ENCODE assay signal across 26 mouse cellular contexts in genomic region chr16:23496245-23496924, GRCm38 (mm10). TPM values are rescaled to one million over a fixed set of nuclear protein-coding genes. Genes with fewer than 3 reads are reported as not detected.
DNase-seq lines count a peak whose midpoint lies in the region; ATAC-seq and TF ChIP-seq lines count a peak whose summit lies in the region.
"Had no signal": no experiment of that assay in that cellular context is flagged by ENCODE, and none has a peak within 500 bp of the region (broad histone marks: within the 10 kb centered on the region; RNA-seq: fewer than 3 reads in every experiment).

No protein-coding gene starts in this region.

- H3K27me3 ChIP-seq in hindbrain, embryonic 11.5 days (ENCODE audit: control insufficient read depth, insufficient read depth, low read length), result no peaks in the 10 kb centered on the region
- H3K27me3 ChIP-seq in hindbrain, embryonic 10.5 days (ENCODE audit: insufficient read depth, poor library complexity, severe bottlenecking), result peaks cover 53% of the 10 kb centered on the region
- H3K27me3 ChIP-seq in liver, adult 2 months (ENCODE audit: control insufficient read depth, insufficient read depth, low read length), result no peaks in the 10 kb centered on the region
- H3K27me3 ChIP-seq in liver, embryonic 12.5 days (replicated peaks), result no peaks in the 10 kb centered on the region; the same call in 1 of the 2 replicates
- H3K27me3 ChIP-seq in neural tube, embryonic 12.5 days (replicated peaks), result no peaks in the 10 kb centered on the region
- H3K27me3 ChIP-seq: limb, embryonic 12.5 days; liver, embryonic 15.5 days; lung, embryonic 15.5 days; midbrain, embryonic 15.5 days; stomach, embryonic 15.5 days had no signal

- no peak overlapping the region for H3K4me3 ChIP-seq in hindbrain, embryonic 11.5 days (ENCODE audit: low read depth, low read length)
- no peak overlapping the region for H3K4me3 ChIP-seq in hindbrain, embryonic 10.5 days
- H3K4me3 ChIP-seq in liver, adult 2 months (ENCODE audit: insufficient read depth, low read depth, low read length), result no peak overlapping the region
- H3K4me3 ChIP-seq in liver, embryonic 12.5 days, result no peak overlapping the region
- no peak overlapping the region for H3K4me3 ChIP-seq in neural tube, embryonic 12.5 days
- H3K4me3 ChIP-seq in cortical plate, adult 2 months (ENCODE audit: insufficient read depth, low read length), result no peak overlapping the region
- H3K4me3 ChIP-seq: forebrain, embryonic 13.5 days; limb, embryonic 12.5 days; liver, embryonic 15.5 days; lung, embryonic 15.5 days; midbrain, embryonic 15.5 days; stomach, embryonic 15.5 days had no signal

- no peak for TF ChIP-seq CTCF in liver, adult 2 months (IDR thresholded peaks at IDR 0.05; ENCODE audit: low read depth, low read length)
- no peak for TF ChIP-seq CTCF in cortical plate, adult 2 months (IDR thresholded peaks at IDR 0.05; ENCODE audit: extremely low read depth, insufficient read depth, low read length)

- H3K9ac ChIP-seq in hindbrain, embryonic 11.5 days (ENCODE audit: low read depth, low read length), result no peak overlapping the region
- 0 out of 2 replicates have a peak overlapping the region, but pooled peaks have one; percentile 10 for H3K9ac ChIP-seq in liver, adult 2 months (ENCODE audit: low read depth, low read length)
- no peak overlapping the region for H3K9ac ChIP-seq in liver, embryonic 12.5 days
- H3K9ac ChIP-seq in neural tube, embryonic 12.5 days, result no peak overlapping the region
- H3K9ac ChIP-seq: forebrain, embryonic 13.5 days; limb, embryonic 12.5 days; liver, embryonic 15.5 days; lung, embryonic 15.5 days; midbrain, embryonic 15.5 days; stomach, embryonic 15.5 days had no signal

- no peak for TF ChIP-seq POLR2A in liver, adult 2 months (IDR thresholded peaks at IDR 0.05; ENCODE audit: extremely low read depth, insufficient read depth, low read length)
- no peak for TF ChIP-seq POLR2A in cortical plate, adult 2 months (IDR thresholded peaks at IDR 0.05; ENCODE audit: extremely low read depth, insufficient read depth, low read length)

- ATAC-seq in hindbrain, embryonic 11.5 days (ENCODE audit: low FRiP score), result 0 out of 2 replicates have a peak, but pooled peaks have one; percentile 58
- ATAC-seq in liver, embryonic 12.5 days, result no peak
- ATAC-seq in neural tube, embryonic 12.5 days (ENCODE audit: low FRiP score, low read depth), result peak; percentile 57; the same call in 1 of the 2 replicates
- ATAC-seq: forebrain, embryonic 13.5 days; midbrain, embryonic 15.5 days had no signal

- H3K9me3 ChIP-seq in hindbrain, embryonic 11.5 days (ENCODE audit: control insufficient read depth, low read length), result no peaks in the 10 kb centered on the region
- H3K9me3 ChIP-seq in hindbrain, embryonic 10.5 days, result no peaks in the 10 kb centered on the region
- no peaks in the 10 kb centered on the region for H3K9me3 ChIP-seq in liver, embryonic 12.5 days (replicated peaks)
- H3K9me3 ChIP-seq in neural tube, embryonic 12.5 days, result no peaks in the 10 kb centered on the region
- H3K9me3 ChIP-seq: forebrain, embryonic 13.5 days; limb, embryonic 12.5 days; liver, embryonic 15.5 days; lung, embryonic 15.5 days; midbrain, embryonic 15.5 days; stomach, embryonic 15.5 days had no signal

- H3K79me2 ChIP-seq in liver, adult 2 months (ENCODE audit: control insufficient read depth, insufficient read depth, low read length), result no peaks in the 10 kb centered on the region

- no peak for DNase-seq in hindbrain, embryonic 11.5 days (ENCODE audit: low spot score)
- no peak for DNase-seq in hindbrain, embryonic 10.5 days (ENCODE audit: low spot score)
- peak; percentile 72 for DNase-seq in liver, adult 2 months (ENCODE audit: extremely low read depth, low read depth, low spot score)
- DNase-seq in neural tube, embryonic 10.5 days (ENCODE audit: extremely low spot score, low spot score), result no peak
- DNase-seq in urinary bladder, adult 18-20 months (ENCODE audit: low spot score in 2 of 2), result no peak
- DNase-seq: adrenal gland, postnatal 25 days; B cell, adult 2 months; cerebellum, adult 2 months; cerebellum, postnatal 25 days; gastrocnemius, postnatal 14 days; heart, adult 18-20 months; heart, postnatal 36 days; kidney, adult 8-10 months; kidney, postnatal 4 days; right cerebral cortex, postnatal 25 days had no signal

- no peak overlapping the region for H3K27ac ChIP-seq in hindbrain, embryonic 11.5 days (ENCODE audit: low read depth, low read length)
- no peak overlapping the region for H3K27ac ChIP-seq in hindbrain, embryonic 10.5 days
- H3K27ac ChIP-seq in liver, adult 2 months (replicated peaks; ENCODE audit: insufficient read depth, low read depth, low read length), result peak overlapping the region; percentile 76
- no peak overlapping the region for H3K27ac ChIP-seq in liver, embryonic 12.5 days
- H3K27ac ChIP-seq in neural tube, embryonic 12.5 days, result no peak overlapping the region
- H3K27ac ChIP-seq in cortical plate, adult 2 months (ENCODE audit: insufficient read depth, low read length), result 0 out of 2 replicates have a peak overlapping the region, but pooled peaks have one; percentile 17
- H3K27ac ChIP-seq: forebrain, embryonic 13.5 days; limb, embryonic 12.5 days; macrophage; midbrain, embryonic 15.5 days; stomach, embryonic 15.5 days had no signal

- no peak overlapping the region for H3K4me2 ChIP-seq in hindbrain, embryonic 11.5 days (replicated peaks; ENCODE audit: low read depth, low read length)
- no peak overlapping the region for H3K4me2 ChIP-seq in liver, embryonic 12.5 days
- H3K4me2 ChIP-seq in neural tube, embryonic 12.5 days (replicated peaks), result no peak overlapping the region
- H3K4me2 ChIP-seq: forebrain, embryonic 13.5 days; limb, embryonic 12.5 days; liver, embryonic 15.5 days; lung, embryonic 15.5 days; midbrain, embryonic 15.5 days; stomach, embryonic 15.5 days had no signal

- WGBS in hindbrain, embryonic 11.5 days, result 63% methylated on average over 8 of the region's 8 CpGs
- WGBS in hindbrain, embryonic 10.5 days, result 60% methylated on average over 8 of the region's 8 CpGs
- 38% methylated on average over 8 of the region's 8 CpGs for WGBS in liver, adult 2 months
- 53% methylated on average over 8 of the region's 8 CpGs for WGBS in liver, embryonic 12.5 days (ENCODE audit: insufficient replicate concordance)
- 67% methylated on average over 8 of the region's 8 CpGs for WGBS in neural tube, embryonic 12.5 days

- peaks cover 4% of the 10 kb centered on the region for H3K4me1 ChIP-seq in hindbrain, embryonic 11.5 days (replicated peaks; ENCODE audit: control insufficient read depth, insufficient read depth, low read length)
- peaks cover 31% of the 10 kb centered on the region for H3K4me1 ChIP-seq in hindbrain, embryonic 10.5 days (replicated peaks)
- H3K4me1 ChIP-seq in liver, adult 2 months (ENCODE audit: control insufficient read depth, insufficient read depth, low read length), result peaks cover 44% of the 10 kb centered on the region
- H3K4me1 ChIP-seq in liver, embryonic 12.5 days, result peaks cover 41% of the 10 kb centered on the region
- H3K4me1 ChIP-seq in neural tube, embryonic 12.5 days, result peaks cover 18% of the 10 kb centered on the region; the same call in 1 of the 2 replicates
- peaks cover 4% of the 10 kb centered on the region for H3K4me1 ChIP-seq in cortical plate, adult 2 months (ENCODE audit: control insufficient read depth, insufficient read depth, low read length)

- H3K36me3 ChIP-seq in hindbrain, embryonic 11.5 days (ENCODE audit: control insufficient read depth, insufficient read depth, low read length), result no peaks in the 10 kb centered on the region
- no peaks in the 10 kb centered on the region for H3K36me3 ChIP-seq in hindbrain, embryonic 10.5 days
- H3K36me3 ChIP-seq in liver, adult 2 months (ENCODE audit: control insufficient read depth, insufficient read depth, low read length), result peaks cover 37% of the 10 kb centered on the region
- H3K36me3 ChIP-seq in liver, embryonic 12.5 days, result peaks cover 15% of the 10 kb centered on the region
- peaks cover 32% of the 10 kb centered on the region for H3K36me3 ChIP-seq in neural tube, embryonic 12.5 days
- H3K36me3 ChIP-seq: limb, embryonic 12.5 days; liver, embryonic 15.5 days; lung, embryonic 15.5 days; midbrain, embryonic 15.5 days; stomach, embryonic 15.5 days had no signal

RNA-seq across cellular contexts. Expression of gene Rtp4, which starts 23.7 kb away (rescaled TPM):
- polyA plus RNA-seq in hindbrain, embryonic 11.5 days (2014; fragmentation: Nextera tagmentation; extraction: Ambion mirVana), result 2.7 and 3.1 TPM in 2 replicates
- 1.2 and 1.5 TPM in 2 replicates for polyA plus RNA-seq in hindbrain, embryonic 10.5 days (2016; fragmentation: Nextera tagmentation; extraction: Ambion mirVana)
- 11.3 and 16.9 TPM in 2 replicates for total RNA-seq in liver, adult 2 months (2014; rRNA removed)
- 14.2 and 25.2 TPM in 2 replicates for polyA plus RNA-seq in liver, adult 2 months (2012; rRNA removed)
- polyA plus RNA-seq in liver, embryonic 12.5 days (2016; fragmentation: Nextera tagmentation; extraction: Ambion mirVana), result 4.3 and 4.9 TPM in 2 replicates
- 2.0 and 2.2 TPM in 2 replicates for polyA plus RNA-seq in neural tube, embryonic 12.5 days (2016; fragmentation: Nextera tagmentation; extraction: Ambion mirVana)
- 7.4 and 9.8 TPM in 2 replicates for polyA plus RNA-seq in cortical plate, adult 2 months (2012; rRNA removed)

RNA-seq across cellular contexts. Expression of gene Masp1, which starts 24.2 kb away (rescaled TPM):
- 21.6 and 24.4 TPM in 2 replicates for polyA plus RNA-seq in hindbrain, embryonic 11.5 days (2014; fragmentation: Nextera tagmentation; extraction: Ambion mirVana)
- 6.2 and 19.2 TPM in 2 replicates for polyA plus RNA-seq in hindbrain, embryonic 10.5 days (2016; fragmentation: Nextera tagmentation; extraction: Ambion mirVana)
- 71.1 and 83.3 TPM in 2 replicates for total RNA-seq in liver, adult 2 months (2014; rRNA removed)
- polyA plus RNA-seq in liver, adult 2 months (2012; rRNA removed), result 53.7 and 61.3 TPM in 2 replicates
- 19.1 and 21.4 TPM in 2 replicates for polyA plus RNA-seq in liver, embryonic 12.5 days (2016; fragmentation: Nextera tagmentation; extraction: Ambion mirVana)
- 31.0 and 35.5 TPM in 2 replicates for polyA plus RNA-seq in neural tube, embryonic 12.5 days (2016; fragmentation: Nextera tagmentation; extraction: Ambion mirVana)
- 14.2 and 14.7 TPM in 2 replicates for polyA plus RNA-seq in cortical plate, adult 2 months (2012; rRNA removed)
- total RNA-seq: megakaryocyte-erythroid progenitor cell, adult 5-6 weeks had no signal

Comparison
In these comparisons a context has a peak if more than half of its experiments do, and no peak if none do; other contexts are left out.
1. H3K27ac ChIP-seq: peak in liver, adult 2 months (single experiment) and cortical plate, adult 2 months (single experiment); none in hindbrain, embryonic 11.5 days (single experiment), hindbrain, embryonic 10.5 days (single experiment), liver, embryonic 12.5 days (single experiment) and neural tube, embryonic 12.5 days (single experiment).